Mouse (Mus musculus) kidney, adult 2 months (tissue): ENCODE measurements around the gene Eddm3b.

Experiments used
- CTCF ChIP-seq: fragments of 200-500 bp; conservative IDR thresholded peaks from 2 replicates; pipeline ENCODE4 v1.5.1; 2011; ENCODE audit warnings: low read depth, mild to moderate bottlenecking, control low read depth, low read length, moderate library complexity, mixed read lengths; ENCODE audit not compliant: insufficient read depth, insufficient read length
- POLR2A ChIP-seq: fragments of 200-500 bp; IDR thresholded peaks from one replicate; pipeline ENCODE4 v1.6.1; 2011; ENCODE audit warnings: low read depth, low read length, control low read depth

DNA sequence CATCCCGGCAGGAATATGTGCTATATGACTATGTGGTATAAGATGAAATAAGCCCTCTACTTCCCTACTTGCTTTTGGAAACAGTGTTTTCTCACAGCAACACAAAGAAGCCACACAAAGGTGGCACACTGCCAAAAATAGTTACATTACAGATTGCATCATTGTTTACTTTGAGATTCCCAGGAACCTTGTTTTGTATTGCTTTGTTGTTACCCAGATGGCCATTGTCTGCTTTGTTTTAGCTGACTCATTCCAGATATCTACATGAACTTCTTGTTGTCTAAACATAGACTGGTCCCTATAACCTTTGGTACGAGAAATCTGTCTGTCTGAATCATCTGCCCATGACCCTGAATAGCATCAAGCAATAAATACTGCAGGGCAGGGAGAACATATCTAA, 26.1 kb downstream of the Eddm3b start:
- no peak for TF ChIP-seq POLR2A
- no peak for TF ChIP-seq CTCF
